Mouse (Mus musculus): Measurements from ENCODE around the gene Mylk3. TPM values are rescaled to one million over a fixed set of nuclear protein-coding genes. Genes with fewer than 3 reads are reported as not detected.

Mylk3 gene
- total and polyA plus RNA-seq, 2 experiments from 2014 or later, result 0.16 to 0.26 TPM

DNA sequence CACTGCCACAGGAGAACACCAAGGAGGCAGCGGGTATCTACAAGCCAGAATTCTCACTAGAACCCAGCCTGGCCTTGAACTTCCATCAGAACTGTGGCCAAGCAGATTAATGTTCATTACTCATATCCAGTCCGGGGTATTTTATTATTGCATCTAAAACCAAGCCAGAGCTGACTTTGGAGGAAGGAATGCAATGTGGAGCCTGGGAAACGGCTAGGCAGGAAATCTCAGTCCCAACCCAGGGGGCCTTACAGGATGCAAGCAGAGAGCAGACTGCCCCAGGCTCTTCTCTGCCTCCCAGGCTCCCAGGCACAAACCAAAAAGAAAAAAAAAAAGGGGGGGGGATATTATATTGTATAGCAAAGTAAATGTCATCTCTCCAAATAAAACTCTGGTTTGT, 44.7 kb upstream of the Mylk3 start:
- WGBS, result 23% methylated on average over 3 of the region's 3 CpGs
- DNase-seq (ENCODE audit: low spot score) (no peak), ATAC-seq (no peak)
- H3K27ac ChIP-seq, result no peak overlapping the region
- 0 out of 2 replicates have a peak, but pooled peaks cover 6% of the 10 kb centered on the region for H3K4me1 ChIP-seq (ENCODE audit: insufficient read depth, low read length)
- peak overlapping the region; percentile 60 for H3K4me2 ChIP-seq (ENCODE audit: low read depth, low read length)
- 0 out of 2 replicates have a peak overlapping the region, but pooled peaks have one; percentile 13 for H3K9ac ChIP-seq (replicated peaks; ENCODE audit: low read length)
- H3K9me3 ChIP-seq (ENCODE audit: low read length), result no peaks in the 10 kb centered on the region
- TF ChIP-seq CTCF (IDR thresholded peaks at IDR 0.05; ENCODE audit: low read depth), result no peak
- no peaks in the 10 kb centered on the region for H3K36me3 ChIP-seq (ENCODE audit: insufficient read depth, low read length)
- H3K27me3 ChIP-seq (ENCODE audit: insufficient read depth, low read length), result no peaks in the 10 kb centered on the region
- peak overlapping the region; percentile 13 for H3K4me3 ChIP-seq (ENCODE audit: low read length)

DNA sequence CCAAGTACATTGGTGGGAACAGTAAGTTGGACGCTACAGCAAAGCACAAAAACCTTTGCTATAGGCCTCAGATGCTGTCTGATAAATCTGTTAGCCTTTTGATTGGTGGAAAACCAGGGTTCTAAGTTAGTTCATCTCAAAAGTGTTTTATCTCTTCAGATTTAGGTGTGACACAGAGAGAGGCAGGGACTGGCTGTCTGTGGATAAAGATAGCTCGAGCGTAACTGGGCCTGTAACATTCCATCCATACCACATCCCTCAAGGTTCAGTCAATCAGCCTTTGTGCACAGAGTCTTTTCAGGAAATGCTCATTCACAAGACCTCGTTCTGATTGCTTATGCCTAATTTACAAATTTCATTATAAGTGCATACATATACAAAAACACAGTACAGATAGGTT, 43.1 kb upstream of the Mylk3 start:
- ATAC-seq, result no peak
- no peak for TF ChIP-seq CTCF (IDR thresholded peaks at IDR 0.05; ENCODE audit: low read depth)
- Histone ChIP-seq H3K9me3 (ENCODE audit: low read length) (no peaks in the 10 kb centered on the region), H3K4me3 (ENCODE audit: low read length) (no peak overlapping the region), H3K9ac (replicated peaks; ENCODE audit: low read length) (no peak overlapping the region), H3K27ac (no peak overlapping the region), H3K4me1 (ENCODE audit: insufficient read depth, low read length) (0 out of 2 replicates have a peak, but pooled peaks cover 6% of the 10 kb centered on the region), H3K27me3 (ENCODE audit: insufficient read depth, low read length) (no peaks in the 10 kb centered on the region), H3K36me3 (ENCODE audit: insufficient read depth, low read length) (no peaks in the 10 kb centered on the region), H3K4me2 (ENCODE audit: low read depth, low read length) (peak overlapping the region; percentile 1; the same call in 1 of the 2 replicates)
- WGBS, result 26% methylated on average over 4 of the region's 4 CpGs
- DNase-seq (ENCODE audit: low spot score), result no peak

DNA sequence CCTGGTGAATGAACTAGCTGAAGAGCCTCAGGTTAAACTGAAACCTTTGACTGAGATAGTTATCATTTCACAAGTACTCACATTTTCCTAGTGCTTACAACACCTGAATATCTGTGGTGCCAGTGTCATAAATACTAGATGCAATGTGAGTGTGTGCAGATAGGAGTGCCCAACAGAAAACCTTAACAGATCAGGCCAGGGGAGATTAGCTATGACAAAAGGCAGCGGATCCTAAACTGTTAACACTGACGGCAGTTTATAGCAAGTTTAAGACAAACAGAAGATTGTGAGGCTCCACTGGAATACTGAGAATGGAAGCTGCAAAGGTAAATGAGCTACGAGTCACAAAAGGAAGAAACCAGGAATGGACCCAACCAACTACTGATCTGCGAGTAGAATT, 40.9 kb upstream of the Mylk3 start:
- H3K4me2 ChIP-seq (ENCODE audit: low read depth, low read length), result no peak overlapping the region
- WGBS, result 79% methylated on average over 4 of the region's 4 CpGs
- no peak for TF ChIP-seq CTCF (IDR thresholded peaks at IDR 0.05; ENCODE audit: low read depth)

GRCm38 (mm10) chr8:85421329-85421728, 35.2 kb upstream of the Mylk3 start:
- no peak overlapping the region for H3K27ac ChIP-seq
- H3K9ac ChIP-seq (replicated peaks; ENCODE audit: low read length), result no peak overlapping the region
- H3K9me3 ChIP-seq (ENCODE audit: low read length), result no peaks in the 10 kb centered on the region
- H3K36me3 ChIP-seq (ENCODE audit: insufficient read depth, low read length), result no peaks in the 10 kb centered on the region
- H3K27me3 ChIP-seq (ENCODE audit: insufficient read depth, low read length), result no peaks in the 10 kb centered on the region
- ATAC-seq, result no peak
- WGBS, result 89% methylated on average over 1 of the region's 1 CpGs
- H3K4me2 ChIP-seq (ENCODE audit: low read depth, low read length), result no peak overlapping the region
- no peaks in the 10 kb centered on the region for H3K4me1 ChIP-seq (ENCODE audit: insufficient read depth, low read length)
- no peak overlapping the region for H3K4me3 ChIP-seq (ENCODE audit: low read length)
- no peak for DNase-seq (ENCODE audit: low spot score)
- TF ChIP-seq CTCF (IDR thresholded peaks at IDR 0.05; ENCODE audit: low read depth), result no peak

More for the DNA sequence above, 40.9 kb upstream of the Mylk3 start:
- no peak overlapping the region for H3K9ac ChIP-seq (replicated peaks; ENCODE audit: low read length)
- no peak for DNase-seq (ENCODE audit: low spot score)
- no peaks in the 10 kb centered on the region for H3K9me3 ChIP-seq (ENCODE audit: low read length)
- H3K36me3 ChIP-seq (ENCODE audit: insufficient read depth, low read length), result no peaks in the 10 kb centered on the region
- no peak overlapping the region for H3K4me3 ChIP-seq (ENCODE audit: low read length)
- H3K4me1 ChIP-seq (ENCODE audit: insufficient read depth, low read length), result 0 out of 2 replicates have a peak, but pooled peaks cover 6% of the 10 kb centered on the region
- ATAC-seq, result no peak
- no peaks in the 10 kb centered on the region for H3K27me3 ChIP-seq (ENCODE audit: insufficient read depth, low read length)
- H3K27ac ChIP-seq, result no peak overlapping the region

- no peak for DNase-seq (ENCODE audit: low spot score)
- TF ChIP-seq CTCF (IDR thresholded peaks at IDR 0.05; ENCODE audit: low read depth), result no peak
These were observed 22.4 kb upstream of the Mylk3 start for GRCm38 (mm10) chr8:85408526-85408925.

GRCm38 (mm10) chr8:85408053-85408505, 21.9 kb upstream of the Mylk3 start:
- H3K4me2 ChIP-seq (ENCODE audit: low read depth, low read length), result no peak overlapping the region
- TF ChIP-seq CTCF (IDR thresholded peaks at IDR 0.05; ENCODE audit: low read depth), result peak; percentile 62
- no peak overlapping the region for H3K27ac ChIP-seq
- no peak overlapping the region for H3K4me3 ChIP-seq (ENCODE audit: low read length)
- no peaks in the 10 kb centered on the region for H3K9me3 ChIP-seq (ENCODE audit: low read length)
- no peaks in the 10 kb centered on the region for H3K36me3 ChIP-seq (ENCODE audit: insufficient read depth, low read length)
- no peak overlapping the region for H3K9ac ChIP-seq (replicated peaks; ENCODE audit: low read length)
- peak; percentile 67 for DNase-seq (ENCODE audit: low spot score)
- WGBS, result 54% methylated on average over 7 of the region's 7 CpGs
- H3K27me3 ChIP-seq (ENCODE audit: insufficient read depth, low read length), result no peaks in the 10 kb centered on the region
- no peak for ATAC-seq
- no peaks in the 10 kb centered on the region for H3K4me1 ChIP-seq (ENCODE audit: insufficient read depth, low read length)

More at GRCm38 (mm10) chr8:85408526-85408925, 22.4 kb upstream of the Mylk3 start:
- H3K27me3 ChIP-seq (ENCODE audit: insufficient read depth, low read length), result no peaks in the 10 kb centered on the region
- H3K4me1 ChIP-seq (ENCODE audit: insufficient read depth, low read length), result no peaks in the 10 kb centered on the region
- H3K27ac ChIP-seq, result no peak overlapping the region
- H3K4me2 ChIP-seq (ENCODE audit: low read depth, low read length), result no peak overlapping the region
- no peak for ATAC-seq
- WGBS, result 88% methylated on average over 3 of the region's 3 CpGs
- no peaks in the 10 kb centered on the region for H3K36me3 ChIP-seq (ENCODE audit: insufficient read depth, low read length)
- no peak overlapping the region for H3K9ac ChIP-seq (replicated peaks; ENCODE audit: low read length)
- no peak overlapping the region for H3K4me3 ChIP-seq (ENCODE audit: low read length)
- no peaks in the 10 kb centered on the region for H3K9me3 ChIP-seq (ENCODE audit: low read length)

DNA sequence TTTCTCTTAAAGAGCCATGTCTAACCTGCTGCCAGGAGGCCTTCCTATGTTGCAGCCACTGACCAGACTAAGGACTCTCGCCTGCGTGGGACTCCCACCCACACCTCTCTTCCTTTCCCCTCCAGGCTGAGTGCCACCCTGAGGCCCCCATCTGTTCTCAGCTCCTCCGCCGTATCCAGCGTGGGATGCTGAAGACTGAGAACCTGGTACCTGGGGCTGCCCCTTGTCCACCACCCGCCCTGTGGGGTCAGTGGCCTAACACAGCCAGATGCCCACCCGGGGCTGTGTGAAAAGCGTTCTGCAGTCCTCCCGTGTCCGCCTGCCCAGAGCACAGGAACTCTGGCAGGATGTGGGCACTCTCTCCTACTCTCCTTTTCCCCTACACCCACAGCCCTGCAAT, 19.8 kb upstream of the Mylk3 start:
- H3K4me2 ChIP-seq (ENCODE audit: low read depth, low read length), result no peak overlapping the region
- no peaks in the 10 kb centered on the region for H3K4me1 ChIP-seq (ENCODE audit: insufficient read depth, low read length)
- H3K9me3 ChIP-seq (ENCODE audit: low read length), result no peaks in the 10 kb centered on the region
- H3K9ac ChIP-seq (replicated peaks; ENCODE audit: low read length), result no peak overlapping the region
- no peaks in the 10 kb centered on the region for H3K36me3 ChIP-seq (ENCODE audit: insufficient read depth, low read length)
- WGBS, result 65% methylated on average over 10 of the region's 10 CpGs
- H3K4me3 ChIP-seq (ENCODE audit: low read length), result no peak overlapping the region
- no peak for TF ChIP-seq CTCF (IDR thresholded peaks at IDR 0.05; ENCODE audit: low read depth)
- no peak for ATAC-seq
- no peak for DNase-seq (ENCODE audit: low spot score)
- H3K27ac ChIP-seq, result no peak overlapping the region
- H3K27me3 ChIP-seq (ENCODE audit: insufficient read depth, low read length), result no peaks in the 10 kb centered on the region

Measured in hindbrain, postnatal 0 days (tissue).